Mouse (Mus musculus): ENCODE data around the gene Fam219a.

Gene Fam219a

GRCm38 (mm10) chr4:41569411-41569885 is at the start of gene Fam219a, which contains the start of gene Dnaic1:
Gene Fam219a, minus strand, starts transcription at chr4:41569538.
Gene Dnaic1, plus strand, starts transcription at chr4:41569775.
- Histone ChIP-seq H3K4me1 (replicated peaks; ENCODE audit: low read depth, low read length) (peaks cover 28% of the 10 kb centered on the region), H3K27me3 (ENCODE audit: insufficient read depth, low read length) (peaks cover 48% of the 10 kb centered on the region), H3K4me3 (replicated peaks; ENCODE audit: low read length) (peak within 1 kb of the TSS; percentile 91), H3K36me3 (ENCODE audit: insufficient read depth, low read length) (no peaks in the 10 kb centered on the region), H3K9me3 (ENCODE audit: low read length) (no peaks in the 10 kb centered on the region)
- TF ChIP-seq POU5F1 (IDR thresholded peaks at IDR 0.05; ENCODE audit: borderline replicate concordance, low read length), result peak; percentile 99
- TF ChIP-seq NANOG (IDR thresholded peaks at IDR 0.05; ENCODE audit: borderline replicate concordance, low read length), result no peak
- 0 out of 2 replicates have a peak, but pooled peaks have one; percentile 10 for TF ChIP-seq CTCF (conservative IDR thresholded peaks at IDR 0.05; ENCODE audit: low read length)

- no peak overlapping the region for H3K4me3 ChIP-seq (replicated peaks; ENCODE audit: low read length)
- no peaks in the 10 kb centered on the region for H3K9me3 ChIP-seq (ENCODE audit: low read length)
- H3K4me1 ChIP-seq (replicated peaks; ENCODE audit: low read depth, low read length), result no peaks in the 10 kb centered on the region
- no peaks in the 10 kb centered on the region for H3K36me3 ChIP-seq (ENCODE audit: insufficient read depth, low read length)
- peaks cover 27% of the 10 kb centered on the region; the same call in 1 of the 2 replicates for H3K27me3 ChIP-seq (ENCODE audit: insufficient read depth, low read length)
- TF ChIP-seq CTCF (conservative IDR thresholded peaks at IDR 0.05; ENCODE audit: low read length), result peak; percentile 12
- no peak for TF ChIP-seq NANOG (IDR thresholded peaks at IDR 0.05; ENCODE audit: borderline replicate concordance, low read length)
Observed at GRCm38 (mm10) chr4:41615661-41616599, 46.6 kb upstream of the Fam219a start.

GRCm38 (mm10) chr4:41614156-41614555 is 44.8 kb upstream of the Fam219a start:
- TF ChIP-seq NANOG (IDR thresholded peaks at IDR 0.05; ENCODE audit: borderline replicate concordance, low read length) (no peak), CTCF (conservative IDR thresholded peaks at IDR 0.05; ENCODE audit: low read length) (peak; percentile 93), POU5F1 (IDR thresholded peaks at IDR 0.05; ENCODE audit: borderline replicate concordance, low read length) (no peak)
- Histone ChIP-seq H3K27me3 (ENCODE audit: insufficient read depth, low read length) (peaks cover 27% of the 10 kb centered on the region), H3K36me3 (ENCODE audit: insufficient read depth, low read length) (no peaks in the 10 kb centered on the region), H3K4me3 (replicated peaks; ENCODE audit: low read length) (no peak overlapping the region), H3K4me1 (replicated peaks; ENCODE audit: low read depth, low read length) (no peaks in the 10 kb centered on the region), H3K9me3 (ENCODE audit: low read length) (no peaks in the 10 kb centered on the region)

- H3K4me3 ChIP-seq (replicated peaks; ENCODE audit: low read length), result no peak overlapping the region
- H3K36me3 ChIP-seq (ENCODE audit: insufficient read depth, low read length), result no peaks in the 10 kb centered on the region
- no peaks in the 10 kb centered on the region for H3K9me3 ChIP-seq (ENCODE audit: low read length)
- TF ChIP-seq CTCF (conservative IDR thresholded peaks at IDR 0.05; ENCODE audit: low read length), result no peak
- no peak for TF ChIP-seq NANOG (IDR thresholded peaks at IDR 0.05; ENCODE audit: borderline replicate concordance, low read length)
- no peak for TF ChIP-seq POU5F1 (IDR thresholded peaks at IDR 0.05; ENCODE audit: borderline replicate concordance, low read length)
- no peaks in the 10 kb centered on the region for H3K4me1 ChIP-seq (replicated peaks; ENCODE audit: low read depth, low read length)
- H3K27me3 ChIP-seq (ENCODE audit: insufficient read depth, low read length), result peaks cover 17% of the 10 kb centered on the region
Observed at GRCm38 (mm10) chr4:41612166-41612565, 42.8 kb upstream of the Fam219a start.

- TF ChIP-seq CTCF (conservative IDR thresholded peaks at IDR 0.05; ENCODE audit: low read length) (no peak), NANOG (IDR thresholded peaks at IDR 0.05; ENCODE audit: borderline replicate concordance, low read length) (no peak), POU5F1 (IDR thresholded peaks at IDR 0.05; ENCODE audit: borderline replicate concordance, low read length) (no peak)
Observed at GRCm38 (mm10) chr4:41610594-41610980, 41.2 kb upstream of the Fam219a start.

GRCm38 (mm10) chr4:41609681-41610593 is 40.6 kb upstream of the Fam219a start:
- H3K9me3 ChIP-seq (ENCODE audit: low read length), result no peaks in the 10 kb centered on the region
- H3K27me3 ChIP-seq (ENCODE audit: insufficient read depth, low read length), result peaks cover 13% of the 10 kb centered on the region
- H3K4me3 ChIP-seq (replicated peaks; ENCODE audit: low read length), result no peak overlapping the region
- TF ChIP-seq CTCF (conservative IDR thresholded peaks at IDR 0.05; ENCODE audit: low read length) (no peak), POU5F1 (IDR thresholded peaks at IDR 0.05; ENCODE audit: borderline replicate concordance, low read length) (no peak), NANOG (IDR thresholded peaks at IDR 0.05; ENCODE audit: borderline replicate concordance, low read length) (no peak)
- no peaks in the 10 kb centered on the region for H3K36me3 ChIP-seq (ENCODE audit: insufficient read depth, low read length)
- no peaks in the 10 kb centered on the region for H3K4me1 ChIP-seq (replicated peaks; ENCODE audit: low read depth, low read length)

More at GRCm38 (mm10) chr4:41610594-41610980, 41.2 kb upstream of the Fam219a start:
- no peaks in the 10 kb centered on the region for H3K4me1 ChIP-seq (replicated peaks; ENCODE audit: low read depth, low read length)
- no peak overlapping the region for H3K4me3 ChIP-seq (replicated peaks; ENCODE audit: low read length)
- H3K27me3 ChIP-seq (ENCODE audit: insufficient read depth, low read length), result peaks cover 15% of the 10 kb centered on the region
- no peaks in the 10 kb centered on the region for H3K36me3 ChIP-seq (ENCODE audit: insufficient read depth, low read length)
- H3K9me3 ChIP-seq (ENCODE audit: low read length), result no peaks in the 10 kb centered on the region

GRCm38 (mm10) chr4:41606784-41607183 is 37.4 kb upstream of the Fam219a start:
- peaks cover 22% of the 10 kb centered on the region for H3K27me3 ChIP-seq (ENCODE audit: insufficient read depth, low read length)
- peaks cover 10% of the 10 kb centered on the region for H3K4me1 ChIP-seq (replicated peaks; ENCODE audit: low read depth, low read length)
- TF ChIP-seq POU5F1 (IDR thresholded peaks at IDR 0.05; ENCODE audit: borderline replicate concordance, low read length), result no peak
- TF ChIP-seq NANOG (IDR thresholded peaks at IDR 0.05; ENCODE audit: borderline replicate concordance, low read length), result no peak
- no peak for TF ChIP-seq CTCF (conservative IDR thresholded peaks at IDR 0.05; ENCODE audit: low read length)
- H3K36me3 ChIP-seq (ENCODE audit: insufficient read depth, low read length), result no peaks in the 10 kb centered on the region
- no peaks in the 10 kb centered on the region for H3K9me3 ChIP-seq (ENCODE audit: low read length)
- H3K4me3 ChIP-seq (replicated peaks; ENCODE audit: low read length), result no peak overlapping the region

Measured in E14TG2a.4 (cell line).